In genomic region chr10:84363833-84364232, GRCm38 (mm10) we compare ENCODE assay signal across 18 mouse cellular contexts.
"Had no signal": no experiment of that assay in that cellular context is flagged by ENCODE, and none has a peak within 500 bp of the region (broad histone marks: within the 10 kb centered on the region; RNA-seq: fewer than 3 reads in every experiment).

No protein-coding gene starts in this region.

- H3K4me2 ChIP-seq: liver, embryonic 13.5 days; liver, embryonic 15.5 days; lung, embryonic 15.5 days; midbrain, embryonic 12.5 days; neural tube, embryonic 12.5 days; stomach, embryonic 15.5 days had no signal

- H3K27ac ChIP-seq: liver, embryonic 13.5 days; liver, embryonic 15.5 days; lung, embryonic 15.5 days; macrophage; midbrain, embryonic 12.5 days; neural tube, embryonic 12.5 days; stomach, embryonic 15.5 days; stomach, postnatal 0 days had no signal

- H3K27me3 ChIP-seq: liver, embryonic 13.5 days; liver, embryonic 15.5 days; lung, embryonic 15.5 days; midbrain, embryonic 12.5 days; neural tube, embryonic 12.5 days; stomach, embryonic 15.5 days had no signal

- H3K9ac ChIP-seq: liver, embryonic 13.5 days; liver, embryonic 15.5 days; liver, postnatal 0 days; lung, embryonic 15.5 days; midbrain, embryonic 12.5 days; neural tube, embryonic 12.5 days; stomach, embryonic 15.5 days had no signal

- DNase-seq: liver, embryonic 13.5 days; liver, postnatal 0 days; lung, adult 2 months; lung, postnatal 10 days; lung, postnatal 36 days; midbrain, embryonic 14.5 days; right cerebral cortex, postnatal 14 days; thymus, adult 2 months; thymus, postnatal 25 days; thymus, postnatal 4 days had no signal

- H3K4me1 ChIP-seq: liver, embryonic 13.5 days; liver, embryonic 15.5 days; midbrain, embryonic 12.5 days; neural tube, embryonic 12.5 days; stomach, embryonic 15.5 days had no signal

- H3K36me3 ChIP-seq: liver, embryonic 13.5 days; liver, embryonic 15.5 days; lung, embryonic 15.5 days; midbrain, embryonic 12.5 days; stomach, embryonic 15.5 days had no signal

- ATAC-seq: liver, postnatal 0 days had no signal

- H3K4me3 ChIP-seq: liver, embryonic 13.5 days; liver, embryonic 15.5 days; lung, embryonic 15.5 days; megakaryocyte, embryonic 14.5 days; midbrain, embryonic 12.5 days; neural tube, embryonic 12.5 days; stomach, embryonic 15.5 days had no signal

- H3K9me3 ChIP-seq: liver, embryonic 13.5 days; liver, embryonic 15.5 days; lung, embryonic 15.5 days; midbrain, embryonic 12.5 days; neural tube, embryonic 12.5 days; stomach, embryonic 15.5 days had no signal
